Mouse (Mus musculus) megakaryocyte, embryonic 14.5 days (primary cell): ENCODE measurements around the gene March6. TPM values are rescaled to one million over a fixed set of nuclear protein-coding genes. Genes with fewer than 3 reads are reported as not detected.

Experiments
- H3K27me3 ChIP-seq: replicated peaks from 2 replicates; pipeline ENCODE3; 2012; ENCODE audit warnings: inconsistent platforms
- H3K36me3 ChIP-seq: replicated peaks from 2 replicates; pipeline ENCODE3; 2012; ENCODE audit warnings: low read length, inconsistent platforms, mixed read lengths
- H3K4me1 ChIP-seq: 2 replicates; pipeline ENCODE4 v1.6.1; 2012; ENCODE audit warnings: inconsistent platforms
- H3K4me3 ChIP-seq: replicated peaks from 2 replicates; pipeline ENCODE3; 2012; ENCODE audit warnings: moderate library complexity, mild to moderate bottlenecking, inconsistent platforms
- H3K9me3 ChIP-seq: 2 replicates; pipeline ENCODE4 v1.6.1; 2012; ENCODE audit warnings: inconsistent platforms
- FLI1 ChIP-seq: IDR thresholded peaks from 2 replicates; pipeline ENCODE4 v1.6.1; 2012; ENCODE audit warnings: low read length, inconsistent platforms, mixed read lengths
- GATA1 ChIP-seq: IDR thresholded peaks from 3 replicates; pipeline ENCODE4 v1.6.1; 2012; ENCODE audit warnings: mixed read lengths, low read length, inconsistent platforms, borderline replicate concordance
- polyA plus RNA-seq: library from polyadenylated mRNA; stranded (reverse); fragments of >175 nt; gene quantifications from 2 replicates; pipeline ENCODE4 v1.2.3, GENCODE M21; 2012; ENCODE audit warnings: low replicate concordance; ENCODE audit not compliant: insufficient read depth

Gene March6
- polyA plus RNA-seq, 1 experiment: 18.8 TPM

DNA sequence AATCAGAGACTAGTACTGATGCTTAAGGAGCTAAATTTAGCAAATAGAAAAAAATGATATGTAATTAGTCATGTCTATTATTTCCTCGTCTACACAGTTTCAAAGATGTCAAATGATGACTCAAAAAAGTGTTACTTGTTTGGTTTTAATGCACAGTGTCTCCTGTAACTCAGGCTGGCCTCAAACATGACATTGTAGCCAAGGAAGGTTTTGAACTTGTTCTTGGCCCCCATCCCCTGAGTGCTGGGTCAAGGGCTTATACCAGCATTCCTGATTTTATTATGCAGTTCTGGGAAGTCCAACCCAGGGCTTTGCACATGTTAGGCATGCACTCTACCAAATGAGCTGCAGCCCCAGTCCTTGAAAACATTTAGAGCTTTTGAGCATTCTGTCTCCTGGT lies 34.9 kb upstream of the March6 start:
- Histone ChIP-seq H3K36me3 (no peaks in the 10 kb centered on the region), H3K4me1 (peaks cover 46% of the 10 kb centered on the region), H3K4me3 (no peak overlapping the region), H3K9me3 (peaks cover 13% of the 10 kb centered on the region), H3K27me3 (peaks cover 2% of the 10 kb centered on the region)
- TF ChIP-seq GATA1 (no peak), FLI1 (no peak)

DNA sequence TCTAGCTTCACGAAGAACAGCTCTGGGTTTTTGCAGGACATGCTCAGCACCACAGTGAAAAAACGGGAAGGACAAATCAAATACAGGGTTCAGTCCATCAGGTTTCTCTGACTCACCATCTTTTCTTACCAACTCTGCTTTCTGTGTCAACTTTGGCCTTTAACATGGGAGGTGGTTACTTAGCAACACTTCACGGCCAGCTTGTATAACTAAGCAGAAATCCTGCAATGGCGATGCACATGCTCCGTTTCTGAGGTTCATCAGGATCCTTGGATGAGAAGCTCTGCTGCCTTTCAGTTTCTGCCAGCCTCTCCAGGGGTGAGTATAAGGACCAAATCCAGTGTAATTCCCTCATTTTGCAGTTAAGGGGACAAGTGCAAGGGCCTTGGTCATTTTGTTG lies 34.3 kb upstream of the March6 start, which contains the start of gene Cmbl:
Gene Cmbl (plus strand): TSS at position 206 of the 400 bp plus-strand sequence.
- no peaks in the 10 kb centered on the region for H3K36me3 ChIP-seq
- H3K4me3 ChIP-seq: no peak within 1 kb of the TSS
- peaks cover 13% of the 10 kb centered on the region for H3K9me3 ChIP-seq
- no peaks in the 10 kb centered on the region for H3K27me3 ChIP-seq
- peaks cover 40% of the 10 kb centered on the region for H3K4me1 ChIP-seq
- no peak for TF ChIP-seq GATA1
- no peak for TF ChIP-seq FLI1

DNA sequence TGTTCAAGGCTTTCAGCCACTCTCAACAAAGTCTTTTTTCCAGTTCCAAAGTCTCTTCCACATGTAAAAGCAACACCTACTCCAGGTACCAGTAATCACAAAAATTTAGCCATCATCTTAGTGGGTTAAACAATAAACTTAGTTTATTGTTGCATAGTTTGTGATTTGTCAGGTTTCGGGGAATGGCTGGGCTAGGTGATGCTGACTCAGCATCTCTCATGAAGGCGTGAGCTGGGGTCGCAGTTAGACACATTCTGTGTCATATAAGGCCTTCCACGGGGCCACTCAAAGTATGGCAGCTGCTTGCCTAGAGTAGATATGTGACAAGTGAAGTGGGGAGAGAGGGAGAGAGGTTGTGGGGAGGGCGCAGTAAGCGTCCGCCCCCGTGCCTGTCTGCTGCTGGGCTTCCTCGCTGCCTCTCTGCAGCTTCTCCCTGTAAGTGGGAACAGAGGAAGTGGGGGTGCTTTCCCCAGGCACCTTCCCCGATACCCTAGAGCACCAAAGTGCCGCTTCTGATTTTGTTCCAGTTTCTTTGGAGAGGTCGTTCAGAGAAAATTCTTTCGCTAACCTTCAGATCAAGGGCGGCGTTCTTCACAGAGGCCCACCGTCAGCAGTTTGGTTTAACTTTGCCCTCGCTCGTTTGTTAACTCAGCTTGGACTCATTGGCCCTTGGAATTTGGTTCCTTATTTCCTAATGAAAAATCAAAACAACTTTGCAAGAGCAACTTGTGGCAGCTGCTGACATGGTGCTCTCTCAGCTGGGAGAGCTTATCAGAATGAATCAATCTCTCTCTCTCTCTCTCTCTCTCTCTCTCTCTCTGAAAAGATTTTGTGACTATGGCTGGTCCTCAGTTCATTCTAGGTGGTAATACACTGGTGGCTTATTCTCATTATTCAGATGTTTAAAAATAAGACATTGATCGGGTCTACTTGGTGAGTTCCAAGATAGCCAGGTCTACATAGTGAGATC lies 33.0 kb upstream of the March6 start:
- TF ChIP-seq FLI1 (no peak), GATA1 (no peak)

DNA sequence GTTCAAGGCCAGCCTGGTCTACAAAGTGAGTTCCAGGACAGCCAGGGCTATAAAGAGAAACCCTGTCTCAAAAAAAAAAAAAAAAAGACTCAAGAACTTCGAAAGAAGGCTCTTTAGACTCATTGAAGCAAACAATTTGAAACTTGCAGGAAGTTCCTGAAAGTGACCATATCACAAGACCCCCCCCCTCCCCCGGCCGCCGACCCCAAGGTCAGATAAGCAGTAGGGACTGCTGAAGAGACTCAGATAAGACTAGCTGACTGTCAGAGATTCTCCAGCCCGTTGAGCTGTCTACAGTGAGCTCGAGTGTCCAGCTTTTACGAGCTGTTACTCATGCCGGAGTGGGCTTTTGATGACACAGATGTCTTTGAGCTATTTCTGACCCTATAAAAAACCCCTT lies 32.0 kb upstream of the March6 start:
- H3K36me3 ChIP-seq: no peaks in the 10 kb centered on the region
- peaks cover 23% of the 10 kb centered on the region for H3K9me3 ChIP-seq
- TF ChIP-seq FLI1 (no peak), GATA1 (no peak)
- H3K4me1 ChIP-seq: peaks cover 22% of the 10 kb centered on the region
- H3K4me3 ChIP-seq: no peak overlapping the region
- H3K27me3 ChIP-seq: no peaks in the 10 kb centered on the region

More for the DNA sequence above, 33.0 kb upstream of the March6 start:
- H3K27me3 ChIP-seq: no peaks in the 10 kb centered on the region
- no peaks in the 10 kb centered on the region for H3K36me3 ChIP-seq
- no peak overlapping the region for H3K4me3 ChIP-seq
- peaks cover 22% of the 10 kb centered on the region for H3K9me3 ChIP-seq
- peaks cover 29% of the 10 kb centered on the region for H3K4me1 ChIP-seq

DNA sequence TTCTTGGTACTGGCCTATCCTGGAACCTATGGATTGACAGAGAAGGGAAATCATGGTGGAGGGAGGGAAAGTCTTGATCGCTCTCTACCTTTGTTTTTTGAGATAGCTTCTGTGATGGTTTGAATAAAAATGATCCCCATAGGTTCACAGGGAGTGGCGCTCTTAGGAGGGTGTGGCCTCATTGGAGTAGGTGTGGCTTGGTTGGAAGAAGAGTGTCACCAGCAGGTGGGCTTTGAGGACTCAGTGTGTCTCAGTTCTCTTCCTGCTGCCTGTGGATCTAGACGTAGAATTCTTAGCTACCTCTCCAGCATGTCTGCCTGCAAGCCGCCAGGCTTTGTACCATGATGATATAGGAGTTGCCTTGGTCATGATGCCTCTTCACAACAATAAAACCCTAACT lies 31.1 kb upstream of the March6 start:
- TF ChIP-seq GATA1: no peak
- no peak for TF ChIP-seq FLI1
- H3K9me3 ChIP-seq: peaks cover 27% of the 10 kb centered on the region

DNA sequence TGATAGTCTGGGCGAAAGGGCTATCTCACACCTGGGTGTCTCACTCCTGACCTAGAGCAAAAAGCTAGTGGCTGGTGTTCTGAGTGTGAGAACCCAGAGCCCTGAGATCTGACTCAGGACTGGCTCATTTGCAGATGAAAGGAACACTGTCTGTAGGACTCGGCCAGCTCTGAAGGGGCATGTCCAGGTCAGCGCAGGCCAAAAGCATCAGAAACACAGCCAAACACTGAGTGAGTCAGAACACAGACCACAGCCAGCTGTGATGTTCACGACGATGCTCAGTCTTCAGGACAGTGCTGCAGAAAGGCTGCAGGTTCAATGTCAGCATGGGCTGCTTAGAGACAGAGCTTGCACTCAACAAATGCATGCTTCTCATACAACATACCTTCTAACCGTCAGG lies 30.5 kb upstream of the March6 start:
- no peak for TF ChIP-seq FLI1
- TF ChIP-seq GATA1: no peak
- Histone ChIP-seq H3K4me3 (no peak overlapping the region), H3K4me1 (peaks cover 16% of the 10 kb centered on the region), H3K9me3 (peaks cover 27% of the 10 kb centered on the region), H3K36me3 (no peaks in the 10 kb centered on the region), H3K27me3 (no peaks in the 10 kb centered on the region)

More for the DNA sequence above, 31.1 kb upstream of the March6 start:
- Histone ChIP-seq H3K4me3 (no peak overlapping the region), H3K27me3 (no peaks in the 10 kb centered on the region), H3K4me1 (peaks cover 19% of the 10 kb centered on the region), H3K36me3 (no peaks in the 10 kb centered on the region)

DNA sequence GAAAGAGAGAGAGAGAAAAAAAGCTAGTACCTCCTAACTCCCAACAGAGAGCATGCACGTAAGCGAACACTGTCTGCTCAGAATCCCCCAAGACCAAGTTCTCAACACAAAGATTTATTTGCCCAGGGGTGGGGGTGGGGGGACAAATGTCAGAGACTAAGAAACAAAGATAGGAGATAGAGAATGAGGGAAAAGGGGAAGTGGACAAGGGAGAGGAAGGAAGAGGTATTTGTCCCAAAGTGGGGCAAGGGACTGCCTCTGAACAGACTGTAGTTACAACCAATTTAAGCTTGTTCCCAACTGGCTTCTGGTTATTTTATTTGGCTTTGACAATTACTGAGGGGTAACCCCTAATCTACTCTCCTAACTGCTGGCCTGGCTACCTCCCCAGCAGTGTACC lies 24.0 kb upstream of the March6 start:
- TF ChIP-seq FLI1: no peak
- no peak for TF ChIP-seq GATA1
- H3K36me3 ChIP-seq: no peaks in the 10 kb centered on the region
- peaks cover 11% of the 10 kb centered on the region for H3K9me3 ChIP-seq
- no peak overlapping the region for H3K4me3 ChIP-seq
- H3K27me3 ChIP-seq: no peaks in the 10 kb centered on the region
- H3K4me1 ChIP-seq: peaks cover 19% of the 10 kb centered on the region

DNA sequence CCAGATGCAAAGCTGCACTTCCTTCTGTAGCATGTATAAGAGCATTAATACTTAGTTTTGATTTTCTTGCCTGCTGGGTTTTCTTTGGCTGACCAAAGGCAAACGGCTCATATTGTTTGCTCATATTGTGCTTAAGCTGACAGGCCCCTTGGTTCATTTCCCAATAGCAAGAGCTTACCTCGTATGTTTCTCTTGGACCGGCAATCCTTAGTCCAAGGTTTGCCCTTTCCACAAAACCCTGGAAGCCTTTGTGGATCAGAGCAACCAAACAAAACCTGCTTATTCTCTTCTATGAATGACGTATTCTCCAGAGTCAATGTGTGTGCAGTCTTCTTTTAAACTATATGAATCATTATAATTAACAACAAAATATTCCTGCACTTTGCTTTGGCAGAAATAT lies 19.5 kb upstream of the March6 start:
- no peak for TF ChIP-seq FLI1
- TF ChIP-seq GATA1: no peak
- Histone ChIP-seq H3K9me3 (no peaks in the 10 kb centered on the region), H3K36me3 (peaks cover 2% of the 10 kb centered on the region), H3K4me1 (peaks cover 40% of the 10 kb centered on the region), H3K4me3 (no peak overlapping the region), H3K27me3 (no peaks in the 10 kb centered on the region)

DNA sequence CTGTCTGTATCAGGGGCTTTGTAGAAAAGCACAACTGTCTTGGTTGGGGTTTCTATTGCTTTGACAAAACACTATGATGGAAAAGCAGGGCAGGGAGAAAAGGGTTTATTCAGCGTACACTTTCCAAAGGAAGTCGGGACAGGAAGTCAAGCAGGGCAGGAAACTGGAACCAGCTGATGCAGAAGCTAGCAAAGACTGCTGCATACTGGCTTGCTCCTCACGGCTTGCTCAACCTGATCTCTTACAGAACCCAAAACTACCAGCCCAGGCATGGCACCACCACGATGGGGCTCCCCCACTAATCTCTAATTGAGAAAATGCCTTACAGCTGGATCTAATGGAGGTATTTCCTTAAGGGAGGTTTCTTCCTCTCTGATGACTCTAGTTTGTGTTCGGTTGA lies 16.6 kb upstream of the March6 start:
- H3K4me3 ChIP-seq: no peak overlapping the region
- H3K9me3 ChIP-seq: no peaks in the 10 kb centered on the region
- peaks cover 57% of the 10 kb centered on the region for H3K4me1 ChIP-seq
- H3K27me3 ChIP-seq: no peaks in the 10 kb centered on the region
- TF ChIP-seq FLI1: no peak
- no peak for TF ChIP-seq GATA1
- H3K36me3 ChIP-seq: peaks cover 2% of the 10 kb centered on the region

DNA sequence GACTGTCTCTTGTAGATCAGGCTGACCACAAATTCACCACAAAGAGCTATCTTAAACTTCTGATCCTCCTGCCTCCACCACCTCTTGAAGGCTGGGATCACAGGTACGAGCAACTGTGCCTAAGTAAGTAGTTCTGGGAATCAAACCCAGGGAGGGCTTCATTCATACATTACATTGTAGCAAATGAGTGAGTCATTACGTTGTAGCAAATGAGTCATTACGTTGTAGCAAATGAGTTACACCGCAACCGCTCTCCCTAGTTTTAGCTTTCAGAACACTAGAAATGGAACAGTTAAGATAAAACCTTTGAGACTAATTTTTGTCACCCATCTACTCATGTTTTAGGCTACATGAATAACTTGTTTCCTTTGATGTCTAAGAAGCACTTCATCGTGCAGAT lies 15.4 kb upstream of the March6 start:
- H3K4me3 ChIP-seq: peak overlapping the region; percentile 53
- TF ChIP-seq GATA1 (no peak), FLI1 (no peak)

More for the DNA sequence above, 15.4 kb upstream of the March6 start:
- H3K36me3 ChIP-seq: peaks cover 2% of the 10 kb centered on the region
- H3K27me3 ChIP-seq: no peaks in the 10 kb centered on the region
- H3K4me1 ChIP-seq: peaks cover 69% of the 10 kb centered on the region
- no peaks in the 10 kb centered on the region for H3K9me3 ChIP-seq
